Mouse (Mus musculus): ENCODE results near the gene Pkdrej. TPM values are rescaled to one million over a fixed set of nuclear protein-coding genes. Genes with fewer than 3 reads are reported as not detected.
"Not testable (repeated sequence)": the region's sequence is repeated elsewhere in the genome, so short reads cannot be mapped to it uniquely, and the experiment has no call there.

The Pkdrej gene
- total RNA-seq, 2 experiments from 2014 or later: 0.04 to 0.33 TPM

DNA sequence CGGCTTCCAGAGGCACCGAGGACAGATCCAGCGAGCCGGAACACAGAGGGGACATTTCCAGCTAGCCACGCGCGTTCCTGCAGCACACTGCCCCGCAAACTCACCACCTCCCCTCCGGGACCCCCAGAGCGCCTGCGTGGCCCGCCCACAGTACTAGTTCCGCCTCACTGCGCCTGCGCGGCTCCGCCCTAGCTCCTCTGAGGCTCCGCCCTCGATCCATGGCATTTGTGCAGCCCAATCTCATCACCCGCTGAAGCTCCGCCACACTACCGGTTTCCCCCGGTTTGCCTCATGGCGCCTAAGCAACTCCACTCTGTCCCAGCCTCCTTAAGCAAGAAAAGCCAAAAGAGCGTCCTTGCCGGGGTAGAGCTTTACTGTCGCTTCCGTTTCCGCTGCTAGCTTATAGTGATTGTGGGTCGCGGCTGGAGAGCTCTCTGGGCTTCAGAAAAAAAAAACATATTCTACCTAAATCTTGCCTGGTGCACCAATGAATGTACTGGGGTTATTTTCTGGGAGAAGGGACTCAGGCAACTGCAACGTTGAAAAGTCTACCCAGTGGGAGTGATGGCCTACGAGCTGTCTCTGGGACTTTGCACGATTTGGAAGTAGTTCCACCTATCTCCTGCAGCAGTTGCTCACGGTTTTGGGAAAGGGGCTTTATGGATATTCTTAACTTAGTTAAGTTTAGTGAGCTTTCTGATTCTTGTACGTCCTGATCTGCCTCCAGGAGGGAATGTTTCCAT lies 9.8 kb downstream of the Pkdrej start, which contains the start of gene Cdpf1:
Gene Cdpf1 (minus strand): TSS at position 163 of the 743 bp plus-strand sequence.
- ATAC-seq (replicated peaks; ENCODE audit: low FRiP score, low TSS enrichment, poor library complexity, severe bottlenecking): peak; percentile 84

DNA sequence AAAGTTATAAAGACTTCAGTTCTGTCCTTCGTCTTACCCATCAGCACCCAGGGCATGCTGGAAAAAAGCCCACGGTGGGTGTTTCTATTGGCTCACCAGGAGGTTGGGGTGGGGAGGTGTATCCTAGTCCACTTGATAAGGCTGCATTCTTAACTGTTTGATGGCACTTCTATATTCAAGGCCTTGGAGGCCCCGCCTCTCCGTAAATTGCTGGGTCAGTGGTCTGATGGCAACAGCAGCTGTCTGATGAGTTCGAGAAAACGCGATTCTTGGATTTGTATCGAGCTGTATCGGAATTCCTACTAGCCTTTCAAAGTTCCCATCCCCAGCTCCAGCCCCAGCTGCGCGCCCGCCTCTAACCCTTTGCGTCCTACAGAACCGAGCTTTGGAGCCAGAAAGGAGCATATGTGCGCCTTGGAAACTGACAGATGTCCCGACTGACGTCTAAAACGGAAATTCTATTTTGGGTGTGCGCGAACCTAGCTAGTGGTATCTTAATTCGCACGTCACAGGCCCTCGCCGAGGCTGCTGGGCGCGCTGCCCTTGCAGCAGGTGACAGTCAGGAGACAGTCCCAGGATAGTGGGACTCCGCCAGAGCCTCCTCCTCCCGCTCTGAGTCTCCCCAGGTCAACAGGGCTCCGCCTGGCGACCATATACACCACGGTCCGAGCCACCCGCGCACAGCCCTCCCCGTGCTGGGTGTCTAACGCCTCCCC lies 10.6 kb downstream of the Pkdrej start:
- peak; percentile 75 for ATAC-seq (replicated peaks; ENCODE audit: low FRiP score, low TSS enrichment, poor library complexity, severe bottlenecking)

GRCm38 (mm10) chr15:85810462-85810805 lies 11.1 kb downstream of the Pkdrej start:
- no peak for ATAC-seq (replicated peaks; ENCODE audit: low FRiP score, low TSS enrichment, poor library complexity, severe bottlenecking)

- ATAC-seq (replicated peaks; ENCODE audit: low FRiP score, low TSS enrichment, poor library complexity, severe bottlenecking): no peak
These were observed 12.4 kb downstream of the Pkdrej start for GRCm38 (mm10) chr15:85809091-85809490.

GRCm38 (mm10) chr15:85808434-85808833 lies 13.1 kb downstream of the Pkdrej start:
- ATAC-seq (replicated peaks; ENCODE audit: low FRiP score, low TSS enrichment, poor library complexity, severe bottlenecking): no peak

DNA sequence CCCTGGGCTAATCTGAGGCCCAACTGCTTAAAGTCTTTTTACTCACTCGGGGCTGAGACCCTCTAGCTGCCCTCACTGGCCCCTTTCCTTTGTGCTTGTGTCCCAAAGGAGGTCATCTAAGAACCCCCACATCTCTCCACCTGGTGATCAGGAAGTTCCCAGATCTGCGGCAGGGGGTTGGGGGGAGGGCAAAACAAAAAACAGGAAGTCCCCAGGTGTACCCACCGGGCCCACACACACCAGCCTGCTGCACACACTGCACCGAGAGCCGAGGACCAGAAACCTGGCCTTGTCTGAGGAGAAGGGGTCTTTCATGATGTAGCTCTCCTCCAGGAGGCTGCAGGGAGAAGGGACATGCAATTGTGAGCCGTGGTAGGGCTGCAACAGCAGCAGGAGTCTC lies 13.5 kb downstream of the Pkdrej start:
- ATAC-seq (replicated peaks; ENCODE audit: low FRiP score, low TSS enrichment, poor library complexity, severe bottlenecking): no peak

DNA sequence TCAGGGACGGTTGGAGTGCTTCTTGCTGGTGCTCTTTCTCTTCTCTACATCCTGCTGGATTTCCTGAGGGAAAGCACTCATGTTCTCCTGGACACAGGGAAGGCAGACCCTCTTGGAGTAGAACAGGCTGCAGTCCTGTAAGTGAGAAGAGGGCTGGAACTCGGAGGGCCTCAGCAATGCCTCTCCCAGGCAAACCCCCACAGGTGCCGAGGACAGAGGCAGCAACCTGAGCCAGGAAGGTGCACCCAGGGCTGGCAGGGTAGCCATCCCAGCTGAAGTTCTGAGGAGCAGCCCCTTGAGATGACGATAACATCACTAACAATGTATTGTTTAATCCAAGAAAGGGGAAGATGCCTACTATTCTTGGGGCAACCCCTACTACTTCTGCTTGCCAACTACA lies 14.1 kb downstream of the Pkdrej start:
- ATAC-seq (replicated peaks; ENCODE audit: low FRiP score, low TSS enrichment, poor library complexity, severe bottlenecking): no peak

GRCm38 (mm10) chr15:85806886-85807285 lies 14.6 kb downstream of the Pkdrej start:
- ATAC-seq (replicated peaks; ENCODE audit: low FRiP score, low TSS enrichment, poor library complexity, severe bottlenecking): no peak

- ATAC-seq (replicated peaks; ENCODE audit: low FRiP score, low TSS enrichment, poor library complexity, severe bottlenecking): no peak
These were observed 18.6 kb downstream of the Pkdrej start for GRCm38 (mm10) chr15:85802931-85803330.

- no peak for ATAC-seq (replicated peaks; ENCODE audit: low FRiP score, low TSS enrichment, poor library complexity, severe bottlenecking)
These were observed 22.9 kb downstream of the Pkdrej start for GRCm38 (mm10) chr15:85798676-85799075.

- ATAC-seq (replicated peaks; ENCODE audit: low FRiP score, low TSS enrichment, poor library complexity, severe bottlenecking): no peak
These were observed 26.0 kb downstream of the Pkdrej start for GRCm38 (mm10) chr15:85795516-85795915.

- ATAC-seq (replicated peaks; ENCODE audit: low FRiP score, low TSS enrichment, poor library complexity, severe bottlenecking): no peak
These were observed 28.7 kb downstream of the Pkdrej start for GRCm38 (mm10) chr15:85792819-85793218.

DNA sequence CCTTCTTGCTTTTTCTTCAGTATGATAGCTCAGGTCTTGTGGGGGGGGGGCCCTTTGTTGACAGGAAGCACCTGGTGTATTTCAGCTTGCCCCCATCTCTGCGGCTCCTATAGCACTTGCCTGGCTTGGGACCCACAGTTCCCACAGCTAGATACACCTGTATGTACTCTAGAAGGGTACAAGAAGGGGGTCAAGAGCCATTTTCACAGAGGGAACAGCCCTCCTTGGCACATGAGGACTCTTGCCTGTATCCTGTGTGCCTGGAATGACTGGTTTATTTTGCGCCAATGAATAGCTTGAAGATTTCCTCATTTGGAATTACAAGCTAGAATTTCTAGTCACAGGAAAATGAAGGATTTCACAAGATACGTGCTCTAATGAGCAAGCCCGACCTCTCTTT lies 30.1 kb downstream of the Pkdrej start:
- ATAC-seq (replicated peaks; ENCODE audit: low FRiP score, low TSS enrichment, poor library complexity, severe bottlenecking): no peak

- no peak for ATAC-seq (replicated peaks; ENCODE audit: low FRiP score, low TSS enrichment, poor library complexity, severe bottlenecking)
These were observed 32.9 kb downstream of the Pkdrej start for GRCm38 (mm10) chr15:85788633-85789032.

- ATAC-seq (replicated peaks; ENCODE audit: low FRiP score, low TSS enrichment, poor library complexity, severe bottlenecking): no peak
These were observed 33.5 kb downstream of the Pkdrej start for GRCm38 (mm10) chr15:85788051-85788450.

DNA sequence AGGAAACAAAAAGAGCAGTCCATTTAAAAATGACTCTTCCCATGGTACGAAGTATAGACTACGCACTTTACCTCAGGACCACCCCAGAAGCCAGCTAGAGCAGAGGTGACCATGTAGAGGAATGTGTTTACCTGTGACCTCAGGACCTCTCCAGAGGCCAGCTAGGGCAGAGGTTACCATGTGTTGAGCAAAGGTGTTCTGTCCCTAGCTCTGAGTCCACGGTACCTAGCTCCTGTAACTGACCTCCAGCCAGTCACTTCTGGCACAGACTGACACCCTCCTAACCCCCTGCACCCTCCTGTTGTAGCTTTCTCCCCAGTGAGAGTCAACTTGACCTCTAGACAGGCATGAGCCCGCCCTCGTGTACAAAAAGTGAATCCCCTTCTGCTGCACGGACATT lies 34.1 kb downstream of the Pkdrej start:
- ATAC-seq (replicated peaks; ENCODE audit: low FRiP score, low TSS enrichment, poor library complexity, severe bottlenecking): no peak

GRCm38 (mm10) chr15:85786711-85787110 lies 34.8 kb downstream of the Pkdrej start:
- peak; percentile 41; the same call in 1 of the 2 replicates for ATAC-seq (replicated peaks; ENCODE audit: low FRiP score, low TSS enrichment, poor library complexity, severe bottlenecking)

GRCm38 (mm10) chr15:85784341-85784740 lies 37.2 kb downstream of the Pkdrej start:
- ATAC-seq (replicated peaks; ENCODE audit: low FRiP score, low TSS enrichment, poor library complexity, severe bottlenecking): no peak

GRCm38 (mm10) chr15:85783146-85783545 lies 38.4 kb downstream of the Pkdrej start:
- no peak for ATAC-seq (replicated peaks; ENCODE audit: low FRiP score, low TSS enrichment, poor library complexity, severe bottlenecking)

GRCm38 (mm10) chr15:85778891-85779290 lies 42.6 kb downstream of the Pkdrej start:
- ATAC-seq (replicated peaks; ENCODE audit: low FRiP score, low TSS enrichment, poor library complexity, severe bottlenecking): not testable (repeated sequence)

DNA sequence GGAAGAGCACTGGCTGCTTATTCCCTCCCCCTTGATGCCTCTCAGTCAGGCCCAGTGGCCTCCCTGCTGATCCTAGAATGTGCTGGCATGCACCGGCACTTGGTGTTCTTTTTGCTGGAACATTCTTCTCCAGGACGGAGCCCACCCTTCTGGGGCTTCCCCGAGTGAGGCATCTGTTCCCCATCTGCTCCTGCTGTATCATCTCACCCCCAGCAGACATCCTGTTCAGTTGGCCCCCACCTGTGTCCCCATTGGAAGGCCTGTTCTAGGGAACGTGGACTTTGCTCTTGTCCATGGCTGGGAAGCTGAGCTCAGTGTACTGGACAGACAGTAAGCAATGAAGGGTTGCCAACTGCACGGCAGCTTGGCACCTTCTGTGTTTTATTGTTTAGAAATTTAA lies 44.8 kb downstream of the Pkdrej start:
- no peak for ATAC-seq (replicated peaks; ENCODE audit: low FRiP score, low TSS enrichment, poor library complexity, severe bottlenecking)
